Mouse (Mus musculus): ENCODE results near the gene Pbx4.

GRCm38 (mm10) chr8:69815396-69815795, 16.9 kb upstream of the Pbx4 start:
- TF ChIP-seq CTCF (conservative IDR thresholded peaks at IDR 0.05; ENCODE audit: low read length) (no peak), NANOG (IDR thresholded peaks at IDR 0.05; ENCODE audit: borderline replicate concordance, low read length) (no peak), POU5F1 (IDR thresholded peaks at IDR 0.05; ENCODE audit: borderline replicate concordance, low read length) (no peak)

Measured in E14TG2a.4 (cell line).